15 mouse cellular contexts compared by ENCODE assay signal in the genomic region with DNA sequence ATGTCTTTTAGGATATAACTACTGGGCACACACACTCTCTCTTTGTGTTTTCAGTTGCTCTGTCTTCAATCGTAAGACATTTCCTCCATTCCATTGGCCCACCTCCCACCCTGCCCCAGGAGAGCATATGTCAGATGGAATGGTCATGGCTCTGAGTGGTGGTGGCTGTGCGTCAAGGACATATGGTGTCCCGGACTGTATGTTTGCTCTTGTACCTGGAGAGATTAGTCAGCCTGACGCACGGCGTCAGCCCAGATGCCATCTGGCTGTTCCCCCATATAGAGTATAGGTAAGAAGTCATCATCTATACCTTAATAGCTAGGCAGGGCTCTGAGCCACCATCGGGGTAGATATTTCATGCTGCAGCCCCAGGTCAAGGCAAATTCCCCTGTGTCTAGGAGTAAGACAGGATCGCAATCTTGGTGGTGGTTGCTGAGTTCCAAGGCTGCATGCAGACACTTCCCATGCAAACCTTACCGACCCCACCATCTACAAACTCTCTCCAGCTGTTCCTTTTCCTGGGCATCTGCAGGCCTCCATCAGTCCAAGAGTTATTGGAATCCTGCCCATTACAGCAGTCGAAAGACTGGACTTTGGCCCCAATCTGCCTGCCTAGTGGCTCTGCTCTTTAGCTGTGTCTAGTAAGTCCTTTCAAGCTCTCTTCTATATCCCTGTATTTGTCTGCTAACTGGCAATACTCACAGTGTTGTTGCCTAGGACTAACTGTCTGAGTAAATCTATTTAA. TPM values are rescaled to one million over a fixed set of nuclear protein-coding genes. Genes with fewer than 3 reads are reported as not detected.
DNase-seq lines count a peak whose midpoint lies in the region; ATAC-seq lines count a peak whose summit lies in the region.
"Had no signal": no experiment of that assay in that cellular context is flagged by ENCODE, and none has a peak within 500 bp of the region (broad histone marks: within the 10 kb centered on the region; RNA-seq: fewer than 3 reads in every experiment).

No protein-coding gene starts in this region.

- DNase-seq in kidney, adult 11 months, result peak; percentile 67
- DNase-seq in adipocyte (ENCODE audit: low spot score), result peak; percentile 28
- peak; percentile 81 for DNase-seq in kidney, adult 9 months
- no peak for DNase-seq in embryo, embryonic 10 days (ENCODE audit: low spot score)

- H3K4me2 ChIP-seq in kidney, embryonic 16.5 days (replicated peaks; ENCODE audit: low read depth, low read length), result no peak overlapping the region
- no peak overlapping the region; the same call in 1 of the 2 replicates for H3K4me2 ChIP-seq in liver, embryonic 16.5 days (ENCODE audit: low read depth, low read length)

- H3K27ac ChIP-seq in kidney, embryonic 16.5 days (ENCODE audit: low read length), result no peak overlapping the region
- no peak overlapping the region for H3K27ac ChIP-seq in liver, embryonic 16.5 days (ENCODE audit: low read length)
- H3K27ac ChIP-seq: limb, embryonic 10.5 days had no signal

- H3K4me1 ChIP-seq in kidney, embryonic 16.5 days (ENCODE audit: insufficient read depth, low read length), result no peaks in the 10 kb centered on the region
- no peaks in the 10 kb centered on the region; the same call in 1 of the 2 replicates for H3K4me1 ChIP-seq in liver, embryonic 16.5 days (ENCODE audit: control insufficient read depth, low read depth, low read length)
- H3K4me1 ChIP-seq: limb, embryonic 10.5 days; megakaryocyte, embryonic 14.5 days had no signal

- 86% methylated on average over 10 of the region's 10 CpGs for WGBS in kidney, embryonic 16.5 days
- WGBS in liver, embryonic 16.5 days (ENCODE audit: insufficient replicate concordance), result 61% methylated on average over 10 of the region's 10 CpGs

- no peaks in the 10 kb centered on the region for H3K9me3 ChIP-seq in kidney, embryonic 16.5 days (ENCODE audit: low read length)
- no peaks in the 10 kb centered on the region for H3K9me3 ChIP-seq in liver, embryonic 16.5 days (replicated peaks; ENCODE audit: control insufficient read depth, low read length)
- H3K9me3 ChIP-seq: limb, embryonic 10.5 days; megakaryocyte, embryonic 14.5 days had no signal

- no peak overlapping the region for H3K4me3 ChIP-seq in kidney, embryonic 16.5 days (ENCODE audit: low read length)
- no peak overlapping the region for H3K4me3 ChIP-seq in liver, embryonic 16.5 days (ENCODE audit: low read depth, low read length)
- H3K4me3 ChIP-seq: limb, embryonic 10.5 days; megakaryocyte, embryonic 14.5 days had no signal

- no peak overlapping the region for H3K9ac ChIP-seq in kidney, embryonic 16.5 days (replicated peaks; ENCODE audit: low read length)
- H3K9ac ChIP-seq in liver, embryonic 16.5 days (ENCODE audit: low read depth, low read length), result no peak overlapping the region

- no peaks in the 10 kb centered on the region for H3K36me3 ChIP-seq in kidney, embryonic 16.5 days (ENCODE audit: insufficient read depth, low read length)
- no peaks in the 10 kb centered on the region for H3K36me3 ChIP-seq in liver, embryonic 16.5 days (ENCODE audit: control insufficient read depth, insufficient read depth)
- H3K36me3 ChIP-seq: G1E; limb, embryonic 10.5 days had no signal

- H3K27me3 ChIP-seq in kidney, embryonic 16.5 days (ENCODE audit: insufficient read depth, low read length), result no peaks in the 10 kb centered on the region
- no peaks in the 10 kb centered on the region for H3K27me3 ChIP-seq in liver, embryonic 16.5 days (ENCODE audit: control insufficient read depth, insufficient read depth, low read depth, low read length)
- H3K27me3 ChIP-seq: megakaryocyte, embryonic 14.5 days had no signal

- ATAC-seq in kidney, embryonic 16.5 days (ENCODE audit: low FRiP score, low TSS enrichment), result no peak
- ATAC-seq in liver, embryonic 16.5 days (ENCODE audit: low read depth), result peak; percentile 62
- no peak for ATAC-seq in megakaryocyte progenitor cell, adult 5-6 weeks (replicated peaks; ENCODE audit: poor library complexity)
- ATAC-seq: hindbrain, embryonic 16.5 days had no signal

RNA-seq across cellular contexts. Expression of gene Foxa2, which starts 53.7 kb away (rescaled TPM):
- polyA plus RNA-seq in kidney, embryonic 16.5 days (2015; fragmentation: Nextera tagmentation; extraction: Ambion mirVana), result 0.14 and 0.49 TPM in 2 replicates
- polyA plus RNA-seq in liver, embryonic 16.5 days (2015; fragmentation: Nextera tagmentation; extraction: Ambion mirVana), result 2.9 and 3.8 TPM in 2 replicates
- total RNA-seq in megakaryocyte progenitor cell, adult 5-6 weeks (2015), result not detected in 2 replicates
- not detected in 2 replicates for total RNA-seq in megakaryocyte progenitor cell, adult 5-6 weeks (2017)
- total RNA-seq: gastrocnemius, postnatal 4 days; layer of hippocampus, postnatal 10 days had no signal
- polyA plus RNA-seq: frontal cortex, adult 2 months; G1E; heart, postnatal 0 days; limb, embryonic 10.5 days had no signal
